ENCODE assay signal across 9 mouse cellular contexts in genomic region chr2:28539206-28539605, GRCm38 (mm10). TPM values are rescaled to one million over a fixed set of nuclear protein-coding genes. Genes with fewer than 3 reads are reported as not detected.
DNase-seq lines count a peak whose midpoint lies in the region; ATAC-seq and TF ChIP-seq lines count a peak whose summit lies in the region.
"Had no signal": no experiment of that assay in that cellular context is flagged by ENCODE, and none has a peak within 500 bp of the region (broad histone marks: within the 10 kb centered on the region; RNA-seq: fewer than 3 reads in every experiment).

No protein-coding gene starts in this region.

- peak overlapping the region; percentile 86 for H3K27ac ChIP-seq in hindbrain, postnatal 0 days
- peak overlapping the region; percentile 77; the same call in 1 of the 2 replicates for H3K27ac ChIP-seq in limb, embryonic 13.5 days
- peak overlapping the region; percentile 84 for H3K27ac ChIP-seq in neural tube, embryonic 13.5 days (replicated peaks)

- ATAC-seq in megakaryocyte, adult 5-6 weeks (ENCODE audit: poor library complexity, severe bottlenecking) = no peak
- peak; percentile 60 for ATAC-seq in hindbrain, postnatal 0 days
- ATAC-seq in limb, embryonic 13.5 days (ENCODE audit: low FRiP score, low read depth) = peak; percentile 46; the same call in 1 of the 2 replicates
- peak; percentile 48 for ATAC-seq in neural tube, embryonic 13.5 days (ENCODE audit: low read depth)
- no peak for ATAC-seq in granulocyte monocyte progenitor cell, adult 5-6 weeks (replicated peaks; ENCODE audit: poor library complexity, severe bottlenecking)

- H3K4me1 ChIP-seq in megakaryocyte, embryonic 14.5 days = peaks cover 71% of the 10 kb centered on the region
- H3K4me1 ChIP-seq in hindbrain, postnatal 0 days (ENCODE audit: insufficient read depth, low read length) = peaks cover 56% of the 10 kb centered on the region
- H3K4me1 ChIP-seq in limb, embryonic 13.5 days = peaks cover 60% of the 10 kb centered on the region
- H3K4me1 ChIP-seq in neural tube, embryonic 13.5 days (replicated peaks) = peaks cover 68% of the 10 kb centered on the region

- peaks cover 86% of the 10 kb centered on the region for H3K27me3 ChIP-seq in megakaryocyte, embryonic 14.5 days (replicated peaks)
- no peaks in the 10 kb centered on the region for H3K27me3 ChIP-seq in hindbrain, postnatal 0 days (ENCODE audit: insufficient read depth, low read length)
- no peaks in the 10 kb centered on the region for H3K27me3 ChIP-seq in limb, embryonic 13.5 days
- no peaks in the 10 kb centered on the region for H3K27me3 ChIP-seq in neural tube, embryonic 13.5 days

- WGBS in hindbrain, postnatal 0 days = 18% methylated on average over 7 of the region's 7 CpGs
- WGBS in limb, embryonic 13.5 days = 34% methylated on average over 7 of the region's 7 CpGs
- 28% methylated on average over 7 of the region's 7 CpGs for WGBS in neural tube, embryonic 13.5 days

- peak overlapping the region; percentile 33; the same call in 1 of the 2 replicates for H3K9ac ChIP-seq in hindbrain, postnatal 0 days (replicated peaks; ENCODE audit: low read length)
- H3K9ac ChIP-seq in limb, embryonic 13.5 days = peak overlapping the region; percentile 45
- peak overlapping the region; percentile 28; the same call in 1 of the 2 replicates for H3K9ac ChIP-seq in neural tube, embryonic 13.5 days

- H3K9me3 ChIP-seq in megakaryocyte, embryonic 14.5 days = no peaks in the 10 kb centered on the region
- H3K9me3 ChIP-seq in hindbrain, postnatal 0 days (ENCODE audit: low read length) = no peaks in the 10 kb centered on the region
- H3K9me3 ChIP-seq in limb, embryonic 13.5 days = no peaks in the 10 kb centered on the region
- no peaks in the 10 kb centered on the region for H3K9me3 ChIP-seq in neural tube, embryonic 13.5 days

- H3K36me3 ChIP-seq in megakaryocyte, embryonic 14.5 days (replicated peaks; ENCODE audit: low read length) = peaks cover 37% of the 10 kb centered on the region
- peaks cover 21% of the 10 kb centered on the region for H3K36me3 ChIP-seq in hindbrain, postnatal 0 days (ENCODE audit: insufficient read depth, low read length)
- peaks cover 42% of the 10 kb centered on the region for H3K36me3 ChIP-seq in limb, embryonic 13.5 days
- H3K36me3 ChIP-seq in neural tube, embryonic 13.5 days = peaks cover 38% of the 10 kb centered on the region

- H3K4me3 ChIP-seq in megakaryocyte, embryonic 14.5 days (replicated peaks) = peak overlapping the region; percentile 65
- H3K4me3 ChIP-seq in hindbrain, postnatal 0 days (ENCODE audit: low read length) = no peak overlapping the region
- H3K4me3 ChIP-seq in limb, embryonic 13.5 days = no peak overlapping the region
- no peak overlapping the region for H3K4me3 ChIP-seq in neural tube, embryonic 13.5 days

- DNase-seq in embryo, embryonic 10 days (ENCODE audit: low spot score) = peak; percentile 55
- DNase-seq in gastrocnemius, postnatal 25 days = peak; percentile 87
- DNase-seq in hindbrain, postnatal 0 days (ENCODE audit: low spot score) = peak; percentile 80

- TF ChIP-seq CTCF in hindbrain, postnatal 0 days (IDR thresholded peaks at IDR 0.05; ENCODE audit: low read depth) = no peak

- H3K4me2 ChIP-seq in hindbrain, postnatal 0 days (ENCODE audit: low read depth, low read length) = 0 out of 2 replicates have a peak overlapping the region, but pooled peaks have one; percentile 23
- 0 out of 2 replicates have a peak overlapping the region, but pooled peaks have one; percentile 9 for H3K4me2 ChIP-seq in limb, embryonic 13.5 days (replicated peaks)
- no peak overlapping the region for H3K4me2 ChIP-seq in neural tube, embryonic 13.5 days

RNA-seq across cellular contexts. Expression of gene Cel, which starts 24.0 kb away (rescaled TPM):
- not detected in 2 replicates for polyA plus RNA-seq in megakaryocyte, embryonic 14.5 days (2012; ENCODE audit: insufficient read depth, low replicate concordance)
- not detected in 2 replicates for total RNA-seq in megakaryocyte, adult 5-6 weeks (2015)
- total RNA-seq in megakaryocyte, adult 5-6 weeks (2017) = not detected in 2 replicates
- not detected for total RNA-seq in gastrocnemius, postnatal 25 days (2021)
- total RNA-seq in hindbrain, postnatal 0 days (2014; rRNA removed) = not detected in 2 replicates
- polyA plus RNA-seq in hindbrain, postnatal 0 days (2015; fragmentation: Nextera tagmentation; extraction: Ambion mirVana) = not detected in 2 replicates
- 0.11 TPM in 1 of 2 replicates, not detected in the other for polyA plus RNA-seq in limb, embryonic 13.5 days (2015; fragmentation: Nextera tagmentation; extraction: Ambion mirVana)
- not detected in 2 replicates for polyA plus RNA-seq in neural tube, embryonic 13.5 days (2015; fragmentation: Nextera tagmentation; extraction: Ambion mirVana)
- not detected in 2 replicates for total RNA-seq in granulocyte monocyte progenitor cell, adult 5-6 weeks (2014; fragmentation: Nextera tagmentation)
- total RNA-seq in granulocyte monocyte progenitor cell, adult 5-6 weeks (2017) = not detected in 2 replicates
- total RNA-seq: layer of hippocampus, postnatal 10 days had no signal

RNA-seq across cellular contexts. Expression of gene Ralgds, which starts 26.3 kb away (rescaled TPM):
- polyA plus RNA-seq in megakaryocyte, embryonic 14.5 days (2012; ENCODE audit: insufficient read depth, low replicate concordance) = 1.3 and 6.7 TPM in 2 replicates
- 1.4 and 2.3 TPM in 2 replicates for total RNA-seq in megakaryocyte, adult 5-6 weeks (2015)
- total RNA-seq in megakaryocyte, adult 5-6 weeks (2017) = 1.8 and 2.1 TPM in 2 replicates
- 10 to 100 TPM in 1 of 2 experiments, 1 to 10 TPM in 1; 8.3 to 11.6 TPM for total RNA-seq in gastrocnemius, postnatal 25 days (2021)
- total RNA-seq in hindbrain, postnatal 0 days (2014; rRNA removed) = 263 and 266 TPM in 2 replicates
- 74.6 and 76.8 TPM in 2 replicates for polyA plus RNA-seq in hindbrain, postnatal 0 days (2015; fragmentation: Nextera tagmentation; extraction: Ambion mirVana)
- polyA plus RNA-seq in limb, embryonic 13.5 days (2015; fragmentation: Nextera tagmentation; extraction: Ambion mirVana) = 45.1 and 53.8 TPM in 2 replicates
- polyA plus RNA-seq in neural tube, embryonic 13.5 days (2015; fragmentation: Nextera tagmentation; extraction: Ambion mirVana) = 86.3 and 90.7 TPM in 2 replicates
- 2.1 and 7.9 TPM in 2 replicates for total RNA-seq in granulocyte monocyte progenitor cell, adult 5-6 weeks (2014; fragmentation: Nextera tagmentation)
- total RNA-seq in granulocyte monocyte progenitor cell, adult 5-6 weeks (2017) = 2.8 and 4.6 TPM in 2 replicates

RNA-seq across cellular contexts. Expression of gene Gm10134, which starts 33.3 kb away (rescaled TPM):
- not detected in 2 replicates for polyA plus RNA-seq in megakaryocyte, embryonic 14.5 days (2012; ENCODE audit: insufficient read depth, low replicate concordance)
- not detected in 2 replicates for total RNA-seq in megakaryocyte, adult 5-6 weeks (2015)
- not detected in 2 replicates for total RNA-seq in megakaryocyte, adult 5-6 weeks (2017)
- 1 to 10 TPM in 1 of 2 experiments, under 1 TPM in 1; 0.88 to 1.2 TPM for total RNA-seq in gastrocnemius, postnatal 25 days (2021)
- not detected in 2 replicates for total RNA-seq in hindbrain, postnatal 0 days (2014; rRNA removed)
- polyA plus RNA-seq in hindbrain, postnatal 0 days (2015; fragmentation: Nextera tagmentation; extraction: Ambion mirVana) = 4.0 and 4.8 TPM in 2 replicates
- polyA plus RNA-seq in limb, embryonic 13.5 days (2015; fragmentation: Nextera tagmentation; extraction: Ambion mirVana) = 1.4 and 2.5 TPM in 2 replicates
- polyA plus RNA-seq in neural tube, embryonic 13.5 days (2015; fragmentation: Nextera tagmentation; extraction: Ambion mirVana) = 2.6 and 4.0 TPM in 2 replicates
- not detected in 2 replicates for total RNA-seq in granulocyte monocyte progenitor cell, adult 5-6 weeks (2014; fragmentation: Nextera tagmentation)
- not detected in 2 replicates for total RNA-seq in granulocyte monocyte progenitor cell, adult 5-6 weeks (2017)

RNA-seq across cellular contexts. Expression of gene Gbgt1, which starts 42.5 kb away (rescaled TPM):
- 0.85 TPM in 1 of 2 replicates, not detected in the other for polyA plus RNA-seq in megakaryocyte, embryonic 14.5 days (2012; ENCODE audit: insufficient read depth, low replicate concordance)
- total RNA-seq in megakaryocyte, adult 5-6 weeks (2015) = not detected in 2 replicates
- 0.48 TPM in 1 of 2 replicates, not detected in the other for total RNA-seq in megakaryocyte, adult 5-6 weeks (2017)
- 1 to 10 TPM in 1 of 2 experiments, under 1 TPM in 1; 0.54 to 1.0 TPM for total RNA-seq in gastrocnemius, postnatal 25 days (2021)
- total RNA-seq in hindbrain, postnatal 0 days (2014; rRNA removed) = 3.7 and 8.2 TPM in 2 replicates
- 1.5 and 1.7 TPM in 2 replicates for polyA plus RNA-seq in hindbrain, postnatal 0 days (2015; fragmentation: Nextera tagmentation; extraction: Ambion mirVana)
- polyA plus RNA-seq in limb, embryonic 13.5 days (2015; fragmentation: Nextera tagmentation; extraction: Ambion mirVana) = 0.94 and 0.95 TPM in 2 replicates
- polyA plus RNA-seq in neural tube, embryonic 13.5 days (2015; fragmentation: Nextera tagmentation; extraction: Ambion mirVana) = 1.6 and 1.7 TPM in 2 replicates
- total RNA-seq in granulocyte monocyte progenitor cell, adult 5-6 weeks (2014; fragmentation: Nextera tagmentation) = not detected in 2 replicates
- not detected in 2 replicates for total RNA-seq in granulocyte monocyte progenitor cell, adult 5-6 weeks (2017)

RNA-seq across cellular contexts. Expression of gene Gtf3c5, which starts 44.3 kb away (rescaled TPM):
- polyA plus RNA-seq in megakaryocyte, embryonic 14.5 days (2012; ENCODE audit: insufficient read depth, low replicate concordance) = 4.1 and 10.3 TPM in 2 replicates
- total RNA-seq in megakaryocyte, adult 5-6 weeks (2015) = 12.2 and 15.2 TPM in 2 replicates
- 10.3 and 13.7 TPM in 2 replicates for total RNA-seq in megakaryocyte, adult 5-6 weeks (2017)
- total RNA-seq in gastrocnemius, postnatal 25 days (2021) = 1 to 10 TPM; 7.3 to 7.6 TPM
- 23.1 and 28.4 TPM in 2 replicates for total RNA-seq in hindbrain, postnatal 0 days (2014; rRNA removed)
- 27.4 and 29.5 TPM in 2 replicates for polyA plus RNA-seq in hindbrain, postnatal 0 days (2015; fragmentation: Nextera tagmentation; extraction: Ambion mirVana)
- 53.4 and 53.5 TPM in 2 replicates for polyA plus RNA-seq in limb, embryonic 13.5 days (2015; fragmentation: Nextera tagmentation; extraction: Ambion mirVana)
- polyA plus RNA-seq in neural tube, embryonic 13.5 days (2015; fragmentation: Nextera tagmentation; extraction: Ambion mirVana) = 42.1 and 43.5 TPM in 2 replicates
- total RNA-seq in granulocyte monocyte progenitor cell, adult 5-6 weeks (2014; fragmentation: Nextera tagmentation) = 25.9 and 31.5 TPM in 2 replicates
- 12.6 and 16.5 TPM in 2 replicates for total RNA-seq in granulocyte monocyte progenitor cell, adult 5-6 weeks (2017)

Comparison
In these comparisons a context has a peak if more than half of its experiments do, and no peak if none do; other contexts are left out.
1. ATAC-seq: peak in hindbrain, postnatal 0 days (single experiment), limb, embryonic 13.5 days (single experiment) and neural tube, embryonic 13.5 days (single experiment); none in megakaryocyte, adult 5-6 weeks (single experiment) and granulocyte monocyte progenitor cell, adult 5-6 weeks (single experiment).
2. RNA of gene Ralgds, which starts 26.3 kb away (total RNA-seq): 263 to 266 TPM in hindbrain, postnatal 0 days; 8.3 to 11.6 TPM in gastrocnemius, postnatal 25 days, 2.1 to 7.9 TPM in granulocyte monocyte progenitor cell, adult 5-6 weeks and 1.4 to 2.3 TPM in megakaryocyte, adult 5-6 weeks; every median in the first group is over 10 times any median in the second.
3. Peak in every context shown above with its lines, with median percentiles within 50 percentile points of each other: DNase-seq, H3K27ac ChIP-seq and H3K9ac ChIP-seq.